Mouse (Mus musculus): ENCODE measurements around the gene Sphk1. TPM values are rescaled to one million over a fixed set of nuclear protein-coding genes. Genes with fewer than 3 reads are reported as not detected.

The Sphk1 gene
- total and polyA plus RNA-seq, 2 experiments from 2014 or later, result 1.9 to 2.0 TPM

GRCm38 (mm10) chr11:116533341-116534153 is 2.8 kb downstream of the Sphk1 start:
- peaks cover 6% of the 10 kb centered on the region; the same call in 1 of the 2 replicates for H3K36me3 ChIP-seq (replicated peaks; ENCODE audit: control insufficient read depth, insufficient read depth, low read length)
- no peaks in the 10 kb centered on the region for H3K9me3 ChIP-seq (replicated peaks; ENCODE audit: control insufficient read depth, low read length)
- DNase-seq (ENCODE audit: low spot score), result no peak
- ATAC-seq (ENCODE audit: insufficient read depth, low read depth), result peak; percentile 40
- H3K27me3 ChIP-seq (ENCODE audit: control insufficient read depth, insufficient read depth, low read length), result peaks cover 57% of the 10 kb centered on the region
- H3K4me3 ChIP-seq (ENCODE audit: low read depth, low read length), result peak overlapping the region; percentile 59
- WGBS, result under 1% methylated on average over 60 of the region's 63 CpGs
- peak overlapping the region; percentile 66 for H3K27ac ChIP-seq (ENCODE audit: low read depth)
- peak overlapping the region; percentile 56 for H3K9ac ChIP-seq (replicated peaks; ENCODE audit: low read depth, low read length)
- H3K4me1 ChIP-seq (ENCODE audit: control insufficient read depth, insufficient read depth), result peaks cover 29% of the 10 kb centered on the region
- TF ChIP-seq CTCF (IDR thresholded peaks at IDR 0.05; ENCODE audit: low read depth) (no peak), EP300 (IDR thresholded peaks at IDR 0.05; ENCODE audit: low read depth) (no peak)
- H3K4me2 ChIP-seq (ENCODE audit: low read depth, low read length), result peak overlapping the region; percentile 91

DNA sequence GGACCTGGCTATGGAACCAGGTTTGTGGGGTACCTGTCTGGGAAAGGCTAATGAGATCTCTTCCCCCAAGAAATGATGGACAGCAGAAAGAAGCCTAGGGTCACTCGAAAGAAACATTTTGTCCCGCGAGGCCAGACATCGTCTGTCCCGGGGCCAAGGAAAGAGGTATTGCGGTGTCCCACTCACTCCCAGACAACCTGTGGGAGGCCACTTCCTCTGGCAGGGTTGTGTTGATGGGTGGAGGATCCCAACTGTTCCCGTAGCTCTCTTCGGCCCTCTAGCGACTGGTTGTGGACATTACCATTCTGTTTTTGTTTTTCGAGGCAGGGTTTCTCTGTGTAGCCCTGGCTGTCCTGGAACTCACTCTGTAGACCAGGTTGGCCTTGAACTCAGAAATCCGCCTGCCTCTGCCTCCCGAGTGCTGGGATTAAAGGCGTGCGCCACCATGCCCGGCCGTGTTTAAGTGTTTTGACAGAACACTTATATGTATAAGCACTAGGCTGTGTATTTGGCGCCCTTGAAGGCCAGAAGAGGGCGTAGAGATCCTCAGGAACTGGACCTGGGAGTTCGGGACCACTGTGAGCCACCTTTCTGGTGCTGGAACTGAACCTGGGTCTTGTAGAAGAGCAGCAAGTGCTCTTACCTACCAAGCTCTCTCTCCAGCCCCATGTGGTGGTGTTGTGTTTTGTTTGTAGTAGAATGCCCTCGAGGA is 3.6 kb downstream of the Sphk1 start:
- Histone ChIP-seq H3K4me1 (ENCODE audit: control insufficient read depth, insufficient read depth) (peaks cover 29% of the 10 kb centered on the region), H3K9me3 (replicated peaks; ENCODE audit: control insufficient read depth, low read length) (no peaks in the 10 kb centered on the region)

DNA sequence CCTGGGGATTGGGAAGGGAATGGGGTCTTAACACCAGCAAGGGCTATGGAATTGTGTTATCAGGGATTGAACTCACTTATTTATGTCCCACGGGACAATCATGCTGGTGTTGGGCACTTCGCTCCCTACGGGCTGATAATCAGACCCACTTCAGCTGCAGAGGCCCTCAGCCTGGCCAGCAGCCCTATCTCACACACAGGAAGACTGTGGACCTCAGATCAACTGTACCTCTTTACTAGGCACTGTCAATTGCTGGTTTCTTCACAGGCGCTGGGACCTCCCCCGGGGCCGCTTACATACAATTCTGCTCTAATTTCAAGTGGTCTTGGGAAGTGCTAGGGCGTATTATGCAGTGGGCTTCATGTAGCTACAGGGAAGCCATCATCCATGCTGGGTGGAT is 6.0 kb downstream of the Sphk1 start:
- H3K4me2 ChIP-seq (ENCODE audit: low read depth, low read length), result no peak overlapping the region
- WGBS, result 57% methylated on average over 7 of the region's 7 CpGs
- H3K27ac ChIP-seq (ENCODE audit: low read depth), result no peak overlapping the region
- DNase-seq (ENCODE audit: low spot score), result no peak
- peaks cover 37% of the 10 kb centered on the region for H3K27me3 ChIP-seq (ENCODE audit: control insufficient read depth, insufficient read depth, low read length)
- H3K4me3 ChIP-seq (ENCODE audit: low read depth, low read length), result no peak overlapping the region
- peaks cover 38% of the 10 kb centered on the region for H3K36me3 ChIP-seq (replicated peaks; ENCODE audit: control insufficient read depth, insufficient read depth, low read length)
- peaks cover 27% of the 10 kb centered on the region for H3K4me1 ChIP-seq (ENCODE audit: control insufficient read depth, insufficient read depth)
- no peaks in the 10 kb centered on the region for H3K9me3 ChIP-seq (replicated peaks; ENCODE audit: control insufficient read depth, low read length)
- no peak overlapping the region for H3K9ac ChIP-seq (replicated peaks; ENCODE audit: low read depth, low read length)
- ATAC-seq (ENCODE audit: insufficient read depth, low read depth), result no peak
- TF ChIP-seq EP300 (IDR thresholded peaks at IDR 0.05; ENCODE audit: low read depth) (no peak), CTCF (IDR thresholded peaks at IDR 0.05; ENCODE audit: low read depth) (no peak)

More for the DNA sequence above, 3.6 kb downstream of the Sphk1 start:
- ATAC-seq (ENCODE audit: insufficient read depth, low read depth), result peak; percentile 69
- TF ChIP-seq EP300 (IDR thresholded peaks at IDR 0.05; ENCODE audit: low read depth) (no peak), CTCF (IDR thresholded peaks at IDR 0.05; ENCODE audit: low read depth) (peak; percentile 91)
- no peak overlapping the region for H3K27ac ChIP-seq (ENCODE audit: low read depth)
- H3K4me3 ChIP-seq (ENCODE audit: low read depth, low read length), result peak overlapping the region; percentile 59
- WGBS, result 15% methylated on average over 20 of the region's 20 CpGs
- H3K27me3 ChIP-seq (ENCODE audit: control insufficient read depth, insufficient read depth, low read length), result peaks cover 57% of the 10 kb centered on the region
- peaks cover 14% of the 10 kb centered on the region for H3K36me3 ChIP-seq (replicated peaks; ENCODE audit: control insufficient read depth, insufficient read depth, low read length)
- H3K4me2 ChIP-seq (ENCODE audit: low read depth, low read length), result peak overlapping the region; percentile 91
- DNase-seq (ENCODE audit: low spot score), result peak; percentile 80
- H3K9ac ChIP-seq (replicated peaks; ENCODE audit: low read depth, low read length), result no peak overlapping the region

- peaks cover 22% of the 10 kb centered on the region for H3K4me1 ChIP-seq (ENCODE audit: control insufficient read depth, insufficient read depth)
- H3K27ac ChIP-seq (ENCODE audit: low read depth), result no peak overlapping the region
- no peaks in the 10 kb centered on the region for H3K9me3 ChIP-seq (replicated peaks; ENCODE audit: control insufficient read depth, low read length)
- TF ChIP-seq EP300 (IDR thresholded peaks at IDR 0.05; ENCODE audit: low read depth), result no peak
- no peak for TF ChIP-seq CTCF (IDR thresholded peaks at IDR 0.05; ENCODE audit: low read depth)
- no peak overlapping the region for H3K4me2 ChIP-seq (ENCODE audit: low read depth, low read length)
- no peak overlapping the region for H3K4me3 ChIP-seq (ENCODE audit: low read depth, low read length)
- H3K9ac ChIP-seq (replicated peaks; ENCODE audit: low read depth, low read length), result no peak overlapping the region
- peaks cover 44% of the 10 kb centered on the region for H3K36me3 ChIP-seq (replicated peaks; ENCODE audit: control insufficient read depth, insufficient read depth, low read length)
- ATAC-seq (ENCODE audit: insufficient read depth, low read depth), result no peak
- DNase-seq (ENCODE audit: low spot score), result no peak
- 46% methylated on average over 5 of the region's 5 CpGs for WGBS
- peaks cover 30% of the 10 kb centered on the region for H3K27me3 ChIP-seq (ENCODE audit: control insufficient read depth, insufficient read depth, low read length)
Observed at GRCm38 (mm10) chr11:116537388-116537787, 6.7 kb downstream of the Sphk1 start.

- no peak overlapping the region for H3K4me2 ChIP-seq (ENCODE audit: low read depth, low read length)
- ATAC-seq (ENCODE audit: insufficient read depth, low read depth) (no peak), DNase-seq (ENCODE audit: low spot score) (no peak)
- H3K27ac ChIP-seq (ENCODE audit: low read depth), result no peak overlapping the region
- no peak overlapping the region for H3K4me3 ChIP-seq (ENCODE audit: low read depth, low read length)
- peaks cover 50% of the 10 kb centered on the region for H3K36me3 ChIP-seq (replicated peaks; ENCODE audit: control insufficient read depth, insufficient read depth, low read length)
- H3K27me3 ChIP-seq (ENCODE audit: control insufficient read depth, insufficient read depth, low read length), result peaks cover 21% of the 10 kb centered on the region
- H3K4me1 ChIP-seq (ENCODE audit: control insufficient read depth, insufficient read depth), result peaks cover 14% of the 10 kb centered on the region
- WGBS, result 87% methylated on average over 12 of the region's 12 CpGs
- H3K9ac ChIP-seq (replicated peaks; ENCODE audit: low read depth, low read length), result no peak overlapping the region
- no peaks in the 10 kb centered on the region for H3K9me3 ChIP-seq (replicated peaks; ENCODE audit: control insufficient read depth, low read length)
- TF ChIP-seq CTCF (IDR thresholded peaks at IDR 0.05; ENCODE audit: low read depth), result no peak
- TF ChIP-seq EP300 (IDR thresholded peaks at IDR 0.05; ENCODE audit: low read depth), result no peak
Observed at GRCm38 (mm10) chr11:116538142-116538735, 7.5 kb downstream of the Sphk1 start.
